Mouse (Mus musculus) central nervous system, embryonic 14 days (tissue): Measurements from ENCODE around the gene Tbrg4. TPM values are rescaled to one million over a fixed set of nuclear protein-coding genes. Genes with fewer than 3 reads are reported as not detected.

Source experiments
- polyA plus RNA-seq: library from polyadenylated mRNA; depleted of rRNA; stranded (reverse); fragments of >200 nt; gene quantifications from 2 replicates; pipeline ENCODE4 v1.2.3, GENCODE M21; 2012; rRNA removed

The Tbrg4 gene
- 84.3 and 90.4 TPM in 2 replicates for polyA plus RNA-seq

DNA sequence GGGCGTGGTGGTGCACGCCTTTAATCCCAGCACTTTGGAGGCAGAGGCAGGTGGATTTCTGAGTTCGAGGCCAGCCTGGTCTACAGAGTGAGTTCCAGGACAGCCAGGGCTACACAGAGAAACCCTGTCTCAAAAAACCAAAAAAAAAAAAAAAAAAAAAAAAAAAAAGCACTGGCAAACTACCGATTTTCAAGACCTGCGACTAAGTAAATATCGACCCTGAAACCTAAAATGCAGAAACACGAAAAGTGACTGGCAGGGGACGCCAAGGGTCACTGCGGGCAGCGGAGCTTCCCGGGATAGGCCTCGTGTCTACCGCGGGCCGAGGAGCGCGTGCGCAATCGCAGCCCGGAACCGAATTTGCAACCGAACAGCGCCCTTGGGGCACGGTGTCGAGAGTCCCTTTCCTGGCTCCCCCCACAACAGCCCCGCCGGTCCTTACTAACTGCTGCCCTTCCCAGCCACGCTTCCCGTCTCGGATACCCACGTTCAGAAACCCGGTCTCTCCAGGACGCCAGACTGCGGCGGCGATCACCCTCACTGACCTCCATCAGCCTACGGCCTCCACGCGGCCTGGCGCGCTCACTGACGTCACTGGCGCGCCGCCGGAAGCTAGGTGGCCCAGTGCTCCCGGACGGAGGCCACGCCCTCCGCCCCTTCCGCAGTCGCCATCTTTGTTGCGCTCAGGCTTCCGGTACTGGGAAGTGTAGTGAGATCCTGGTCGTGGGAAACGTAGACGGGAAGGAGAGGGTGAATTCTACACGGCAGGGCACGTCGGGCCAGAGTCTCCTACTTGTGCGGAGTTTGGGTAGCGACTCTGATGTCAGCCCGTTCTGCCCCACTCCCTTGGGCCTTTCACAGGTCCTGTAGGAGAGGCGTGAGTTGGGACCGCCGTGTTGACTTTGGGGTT, at the start of gene Tbrg4:
Gene Tbrg4, minus strand, starts transcription at position 590 of the 910 bp plus-strand sequence.

DNA sequence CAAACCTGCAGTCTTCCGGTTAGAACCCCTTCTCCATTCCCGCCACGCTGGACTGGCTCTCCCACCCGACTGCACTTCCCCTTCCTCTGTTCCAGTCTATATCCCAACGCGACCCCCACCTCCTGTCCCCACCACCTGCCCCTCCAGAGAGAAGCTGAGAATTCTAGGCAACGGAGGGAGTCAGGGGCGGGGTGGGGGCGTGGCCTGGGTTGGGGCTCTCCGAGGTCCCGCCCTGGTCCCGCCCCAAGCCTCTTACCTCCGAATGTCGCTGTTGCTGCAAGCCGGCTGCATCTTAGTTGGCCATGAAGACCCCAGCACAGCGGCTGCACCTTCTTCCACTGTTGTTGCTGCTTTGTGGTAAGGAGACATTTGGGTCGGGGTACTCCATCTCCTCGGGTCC, 32.4 kb upstream of the Tbrg4 start, which contains the start of gene Ramp3:
Gene Ramp3, plus strand, starts transcription at position 251 of the 400 bp plus-strand sequence.

GRCm38 (mm10) chr11:6638537-6638936, 12.7 kb upstream of the Tbrg4 start, which contains the start of gene Wap:
Gene Wap, minus strand, starts transcription at chr11:6638637.

GRCm38 (mm10) chr11:6605491-6606399, 20.1 kb downstream of the Tbrg4 start, which contains the start of gene Nacad:
Gene Nacad, minus strand, starts transcription at chr11:6606053.

Other genes starting within 250 kb of the Tbrg4 start
- 89.1 and 95.9 TPM in 2 replicates for gene Zmiz2, start 237.0 kb downstream of the Tbrg4 start, polyA plus RNA-seq
- gene Ppia, start 210.6 kb downstream of the Tbrg4 start, polyA plus RNA-seq = 2,649 and 2,896 TPM in 2 replicates
- gene H2afv, start 181.6 kb downstream of the Tbrg4 start, polyA plus RNA-seq = 344 and 467 TPM in 2 replicates
- 11.6 and 12.4 TPM in 2 replicates for gene Purb, start 150.2 kb downstream of the Tbrg4 start, polyA plus RNA-seq
- 1.4 and 1.7 TPM in 2 replicates for gene Myo1g, start 105.1 kb downstream of the Tbrg4 start, polyA plus RNA-seq
- gene Ccm2, start 79.2 kb downstream of the Tbrg4 start, polyA plus RNA-seq = 93.0 and 95.9 TPM in 2 replicates
- 103 and 117 TPM in 2 replicates for gene Nacad, start 20.0 kb downstream of the Tbrg4 start, polyA plus RNA-seq
- gene Wap, start 12.6 kb upstream of the Tbrg4 start, polyA plus RNA-seq = not detected in 2 replicates
- gene Ramp3, start 32.5 kb upstream of the Tbrg4 start, polyA plus RNA-seq = 7.4 and 14.0 TPM in 2 replicates
- gene Gm11983, start 211.6 kb upstream of the Tbrg4 start, polyA plus RNA-seq = not detected in 2 replicates